Mouse (Mus musculus): ENCODE measurements at regions not wholly inside any gene's neighbourhood (a gene's known extent, or its start where the extent isn't known, plus 50 kb on each side); places are given as distances from the start of the nearest gene placed in this dataset.

- WGBS = 85% methylated on average over 9 of the region's 9 CpGs
- no peak overlapping the region for H3K4me3 ChIP-seq
These were observed 62.6 kb downstream of the Perp start for GRCm38 (mm10) chr10:18907276-18907960.

GRCm38 (mm10) chr10:18909307-18909706 lies 64.5 kb downstream of the Perp start:
- no peak overlapping the region for H3K4me3 ChIP-seq
- no peaks in the 10 kb centered on the region for H3K9me3 ChIP-seq
- no peak overlapping the region for H3K9ac ChIP-seq
- H3K4me2 ChIP-seq = no peak overlapping the region
- no peaks in the 10 kb centered on the region for H3K4me1 ChIP-seq
- 85% methylated on average over 3 of the region's 3 CpGs for WGBS
- H3K27ac ChIP-seq (replicated peaks) = no peak overlapping the region
- H3K27me3 ChIP-seq (replicated peaks) = no peaks in the 10 kb centered on the region
- no peaks in the 10 kb centered on the region for H3K36me3 ChIP-seq
- ATAC-seq (ENCODE audit: extremely low read depth, insufficient number of reproducible peaks, low FRiP score, low TSS enrichment) = no peak

More at GRCm38 (mm10) chr10:18907276-18907960, 62.6 kb downstream of the Perp start:
- Histone ChIP-seq H3K9me3 (no peaks in the 10 kb centered on the region), H3K27me3 (replicated peaks) (no peaks in the 10 kb centered on the region), H3K36me3 (no peaks in the 10 kb centered on the region), H3K4me2 (no peak overlapping the region), H3K27ac (replicated peaks) (no peak overlapping the region), H3K9ac (no peak overlapping the region), H3K4me1 (no peaks in the 10 kb centered on the region)
- no peak for ATAC-seq (ENCODE audit: extremely low read depth, insufficient number of reproducible peaks, low FRiP score, low TSS enrichment)

- no peak overlapping the region for H3K9ac ChIP-seq
- no peak overlapping the region for H3K27ac ChIP-seq (replicated peaks)
- H3K27me3 ChIP-seq (replicated peaks) = no peaks in the 10 kb centered on the region
- 6% methylated on average over 2 of the region's 2 CpGs for WGBS
- no peak for ATAC-seq (ENCODE audit: extremely low read depth, insufficient number of reproducible peaks, low FRiP score, low TSS enrichment)
- no peaks in the 10 kb centered on the region for H3K9me3 ChIP-seq
- no peak overlapping the region for H3K4me2 ChIP-seq
- no peak overlapping the region for H3K4me3 ChIP-seq
- no peaks in the 10 kb centered on the region for H3K4me1 ChIP-seq
- H3K36me3 ChIP-seq = no peaks in the 10 kb centered on the region
These were observed 66.1 kb downstream of the Perp start for GRCm38 (mm10) chr10:18910898-18911297.

- Histone ChIP-seq H3K4me1 (no peaks in the 10 kb centered on the region), H3K27ac (replicated peaks) (no peak overlapping the region), H3K4me3 (no peak overlapping the region), H3K9ac (no peak overlapping the region), H3K36me3 (no peaks in the 10 kb centered on the region), H3K4me2 (no peak overlapping the region), H3K27me3 (replicated peaks) (no peaks in the 10 kb centered on the region), H3K9me3 (no peaks in the 10 kb centered on the region)
- 50% methylated on average over 6 of the region's 6 CpGs for WGBS
- ATAC-seq (ENCODE audit: extremely low read depth, insufficient number of reproducible peaks, low FRiP score, low TSS enrichment) = no peak
These were observed 72.3 kb downstream of the Perp start for GRCm38 (mm10) chr10:18917120-18917616.

- Histone ChIP-seq H3K4me2 (no peak overlapping the region), H3K36me3 (no peaks in the 10 kb centered on the region), H3K4me1 (no peaks in the 10 kb centered on the region), H3K9ac (no peak overlapping the region), H3K4me3 (no peak overlapping the region), H3K27me3 (replicated peaks) (no peaks in the 10 kb centered on the region), H3K27ac (replicated peaks) (no peak overlapping the region), H3K9me3 (no peaks in the 10 kb centered on the region)
- 66% methylated on average over 3 of the region's 3 CpGs for WGBS
- ATAC-seq (ENCODE audit: extremely low read depth, insufficient number of reproducible peaks, low FRiP score, low TSS enrichment) = no peak
These were observed 78.4 kb downstream of the Perp start for GRCm38 (mm10) chr10:18923088-18923821.

GRCm38 (mm10) chr10:18927811-18928210 lies 83.0 kb downstream of the Perp start:
- H3K4me2 ChIP-seq = no peak overlapping the region
- no peak overlapping the region for H3K4me3 ChIP-seq
- peaks cover 3% of the 10 kb centered on the region for H3K4me1 ChIP-seq
- 80% methylated on average over 2 of the region's 2 CpGs for WGBS
- H3K9me3 ChIP-seq = no peaks in the 10 kb centered on the region
- H3K27ac ChIP-seq (replicated peaks) = no peak overlapping the region
- H3K9ac ChIP-seq = no peak overlapping the region
- no peaks in the 10 kb centered on the region for H3K36me3 ChIP-seq
- no peak for ATAC-seq (ENCODE audit: extremely low read depth, insufficient number of reproducible peaks, low FRiP score, low TSS enrichment)
- no peaks in the 10 kb centered on the region for H3K27me3 ChIP-seq (replicated peaks)

- 33% methylated on average over 2 of the region's 2 CpGs for WGBS
- H3K4me1 ChIP-seq = peaks cover 3% of the 10 kb centered on the region
- 0 out of 2 replicates have a peak overlapping the region, but pooled peaks have one; percentile 28 for H3K27ac ChIP-seq (replicated peaks)
- H3K9ac ChIP-seq = no peak overlapping the region
- H3K9me3 ChIP-seq = no peaks in the 10 kb centered on the region
- H3K4me2 ChIP-seq = no peak overlapping the region
- H3K4me3 ChIP-seq = no peak overlapping the region
- no peaks in the 10 kb centered on the region for H3K27me3 ChIP-seq (replicated peaks)
- ATAC-seq (ENCODE audit: extremely low read depth, insufficient number of reproducible peaks, low FRiP score, low TSS enrichment) = no peak
- H3K36me3 ChIP-seq = no peaks in the 10 kb centered on the region
These were observed 84.1 kb downstream of the Tnfaip3 start for GRCm38 (mm10) chr10:18931344-18931743.

GRCm38 (mm10) chr10:18941447-18941846 lies 74.0 kb downstream of the Tnfaip3 start:
- 54% methylated on average over 4 of the region's 4 CpGs for WGBS
- ATAC-seq (ENCODE audit: extremely low read depth, insufficient number of reproducible peaks, low FRiP score, low TSS enrichment) = no peak

GRCm38 (mm10) chr10:18941908-18942307 lies 73.5 kb downstream of the Tnfaip3 start:
- Histone ChIP-seq H3K9me3 (no peaks in the 10 kb centered on the region), H3K27ac (replicated peaks) (no peak overlapping the region), H3K4me3 (no peak overlapping the region), H3K4me1 (no peaks in the 10 kb centered on the region), H3K27me3 (replicated peaks) (no peaks in the 10 kb centered on the region), H3K9ac (no peak overlapping the region), H3K36me3 (no peaks in the 10 kb centered on the region), H3K4me2 (no peak overlapping the region)
- ATAC-seq (ENCODE audit: extremely low read depth, insufficient number of reproducible peaks, low FRiP score, low TSS enrichment) = no peak
- 59% methylated on average over 7 of the region's 7 CpGs for WGBS

More at GRCm38 (mm10) chr10:18941447-18941846, 74.0 kb downstream of the Tnfaip3 start:
- no peak overlapping the region for H3K4me2 ChIP-seq
- H3K9ac ChIP-seq = no peak overlapping the region
- H3K4me3 ChIP-seq = no peak overlapping the region
- no peaks in the 10 kb centered on the region for H3K4me1 ChIP-seq
- H3K27ac ChIP-seq (replicated peaks) = no peak overlapping the region
- no peaks in the 10 kb centered on the region for H3K36me3 ChIP-seq
- no peaks in the 10 kb centered on the region for H3K9me3 ChIP-seq
- no peaks in the 10 kb centered on the region for H3K27me3 ChIP-seq (replicated peaks)

GRCm38 (mm10) chr10:18943296-18944075 lies 72.0 kb downstream of the Tnfaip3 start:
- 63% methylated on average over 6 of the region's 6 CpGs for WGBS
- Histone ChIP-seq H3K36me3 (no peaks in the 10 kb centered on the region), H3K4me3 (no peak overlapping the region), H3K4me1 (no peaks in the 10 kb centered on the region), H3K27ac (replicated peaks) (no peak overlapping the region), H3K9me3 (no peaks in the 10 kb centered on the region), H3K27me3 (replicated peaks) (no peaks in the 10 kb centered on the region), H3K4me2 (no peak overlapping the region), H3K9ac (no peak overlapping the region)
- no peak for ATAC-seq (ENCODE audit: extremely low read depth, insufficient number of reproducible peaks, low FRiP score, low TSS enrichment)

- Histone ChIP-seq H3K27me3 (replicated peaks) (no peaks in the 10 kb centered on the region), H3K36me3 (no peaks in the 10 kb centered on the region), H3K9ac (no peak overlapping the region), H3K27ac (replicated peaks) (no peak overlapping the region), H3K4me2 (no peak overlapping the region), H3K9me3 (no peaks in the 10 kb centered on the region), H3K4me1 (no peaks in the 10 kb centered on the region), H3K4me3 (no peak overlapping the region)
- ATAC-seq (ENCODE audit: extremely low read depth, insufficient number of reproducible peaks, low FRiP score, low TSS enrichment) = no peak
These were observed 68.7 kb downstream of the Tnfaip3 start for GRCm38 (mm10) chr10:18946727-18947126.
